Mouse (Mus musculus) liver, embryonic 14.5 days (tissue): Measurements from ENCODE around the gene Lpp. TPM values are rescaled to one million over a fixed set of nuclear protein-coding genes. Genes with fewer than 3 reads are reported as not detected.

ENCODE experiments used
- ATAC-seq: fragments of 200-750 bp; cut with Nextera tagmentation; 2 replicates; pipeline ENCODE4 v1.8.0; 2017; ENCODE audit warnings: moderate number of reproducible peaks, mild to moderate bottlenecking, moderate library complexity; ENCODE audit not compliant: insufficient read depth
- DNase-seq, 3 experiments: peaks; one replicate each; pipeline ENCODE4 v3.0.0-alpha.2; 2012 to 2013; ENCODE audit warnings: low read depth in 3 of 3, low spot score in 3 of 3
- H3K27ac ChIP-seq: fragments of 300-500 bp; sonication (generic); 2 replicates; pipeline ENCODE4 v1.5.1; 2014; ENCODE audit warnings: moderate library complexity, mild to moderate bottlenecking, control low read depth, inconsistent platforms
- H3K27me3 ChIP-seq: fragments of 300-500 bp; sonication (generic); 2 replicates; pipeline ENCODE4 v1.6.1; 2014; ENCODE audit warnings: mild to moderate bottlenecking, low read length, moderate library complexity; ENCODE audit not compliant: control insufficient read depth, insufficient read depth
- H3K36me3 ChIP-seq: fragments of 300-500 bp; sonication (generic); replicated peaks from 2 replicates; pipeline ENCODE4 v1.6.1; 2014; ENCODE audit warnings: low read depth; ENCODE audit not compliant: control insufficient read depth, insufficient read depth
- H3K4me1 ChIP-seq, 2 experiments: fragments of 200-500 bp in 1 of 2; fragments of 300-500 bp in 1 of 2; sonication (generic) in 1 of 2; replicated peaks; 2 replicates each; pipeline ENCODE4 v1.6.1; 2012 to 2014; ENCODE audit warnings: antibody characterized with exemption in 1 of 2, inconsistent platforms in 1 of 2, low read length in 1 of 2; ENCODE audit not compliant: control insufficient read depth in 2 of 2, insufficient read depth in 2 of 2
- H3K4me2 ChIP-seq: fragments of 300-500 bp; sonication (generic); 2 replicates; pipeline ENCODE4 v1.6.1; 2014; ENCODE audit warnings: low read depth, mild to moderate bottlenecking, control low read depth, moderate library complexity
- H3K4me3 ChIP-seq, 2 experiments: fragments of 200-500 bp in 1 of 2; fragments of 300-500 bp in 1 of 2; sonication (generic) in 1 of 2; 2 replicates each; pipeline ENCODE4 v1.5.1; 2012 to 2014; ENCODE audit warnings: low read depth in 2 of 2, low read length in 2 of 2, mild to moderate bottlenecking in 2 of 2, control low read depth in 1 of 2, inconsistent platforms in 1 of 2, moderate library complexity in 1 of 2; ENCODE audit not compliant: insufficient read depth in 1 of 2
- H3K9ac ChIP-seq: fragments of 300-500 bp; sonication (generic); replicated peaks from 2 replicates; pipeline ENCODE4 v1.6.1; 2014; ENCODE audit warnings: mild to moderate bottlenecking, control low read depth, moderate library complexity
- H3K9me3 ChIP-seq: fragments of 300-500 bp; sonication (generic); 2 replicates; pipeline ENCODE4 v1.6.1; 2016; ENCODE audit warnings: low read length, mixed read lengths; ENCODE audit not compliant: control insufficient read depth
- CTCF ChIP-seq: IDR thresholded peaks from 2 replicates; pipeline ENCODE4 v1.5.1; 2016; ENCODE audit warnings: antibody characterized with exemption, low read depth, control low read depth
- EP300 ChIP-seq: IDR thresholded peaks from 2 replicates; pipeline ENCODE4 v1.6.1; 2016; ENCODE audit warnings: antibody characterized with exemption, low read depth
- WGBS: fragments of 180-500 bp; shearing (Covaris S2); extraction: QIAGEN DNeasy Blood & Tissue Kit; methylation state at CpG from one replicate; pipeline ENCODE4 v1.1.7; 2014; ENCODE audit not compliant: insufficient replicate concordance; 5-methylcytosine and 5-hydroxymethylcytosine counted together
- polyA plus RNA-seq, 2 experiments: library from polyadenylated mRNA; depleted of rRNA in 1 of 2; stranded (reverse) in 1 of 2; unstranded in 1 of 2; fragments of >200 nt; fragmentation: Nextera tagmentation in 1 of 2; extraction: Ambion mirVana in 1 of 2; gene quantifications; 2 replicates each; pipeline versions ENCODE4 v1.2.1 to v1.2.3; 2012 to 2014

The Lpp gene
- polyA plus RNA-seq, 2 experiments, result 1.4 to 4.3 TPM

GRCm38 (mm10) chr16:24600260-24600948, 207.1 kb downstream of the Lpp start:
- Histone ChIP-seq H3K4me2 (no peak overlapping the region), H3K4me3 (no peak overlapping the region), H3K9me3 (no peaks in the 10 kb centered on the region), H3K27me3 (no peaks in the 10 kb centered on the region), H3K36me3 (no peaks in the 10 kb centered on the region), H3K4me1 (no peaks in the 10 kb centered on the region; a peak in 1 of 4 replicates), H3K9ac (no peak overlapping the region), H3K27ac (no peak overlapping the region)
- no peak for TF ChIP-seq EP300
- no peak for TF ChIP-seq CTCF
- WGBS, result 72% methylated on average over 14 of the region's 14 CpGs
- ATAC-seq (no peak), DNase-seq (no peak)

DNA sequence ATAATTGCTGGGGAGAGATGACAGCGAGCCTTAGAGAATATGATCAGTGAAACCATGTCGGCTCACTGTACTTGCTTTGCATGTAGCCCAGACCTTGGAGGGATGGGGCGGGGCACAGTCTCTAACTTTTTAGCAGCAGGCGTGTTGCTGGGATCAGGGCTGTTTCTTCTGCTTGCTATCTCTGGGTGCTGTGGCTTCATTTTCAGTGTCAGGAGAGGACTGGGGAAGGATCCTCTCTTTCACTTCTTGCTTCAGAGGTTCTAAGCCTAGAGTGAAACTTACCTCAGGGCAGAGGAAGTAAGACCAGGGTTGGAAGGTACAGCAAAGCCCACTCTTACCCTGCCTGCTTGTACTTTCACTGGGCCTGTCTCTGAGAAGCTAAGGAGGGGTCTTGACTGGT, 210.0 kb downstream of the Lpp start:
- no peak overlapping the region for H3K27ac ChIP-seq
- H3K9me3 ChIP-seq, result no peaks in the 10 kb centered on the region
- H3K4me3 ChIP-seq, result no peak overlapping the region
- no peak overlapping the region for H3K4me2 ChIP-seq
- TF ChIP-seq EP300 (no peak), CTCF (no peak)
- no peaks in the 10 kb centered on the region for H3K27me3 ChIP-seq
- no peaks in the 10 kb centered on the region; a peak in 1 of 4 replicates for H3K4me1 ChIP-seq
- H3K36me3 ChIP-seq, result no peaks in the 10 kb centered on the region
- H3K9ac ChIP-seq, result no peak overlapping the region
- ATAC-seq (no peak), DNase-seq (no peak)
- WGBS, result 45% methylated on average over 4 of the region's 4 CpGs

DNA sequence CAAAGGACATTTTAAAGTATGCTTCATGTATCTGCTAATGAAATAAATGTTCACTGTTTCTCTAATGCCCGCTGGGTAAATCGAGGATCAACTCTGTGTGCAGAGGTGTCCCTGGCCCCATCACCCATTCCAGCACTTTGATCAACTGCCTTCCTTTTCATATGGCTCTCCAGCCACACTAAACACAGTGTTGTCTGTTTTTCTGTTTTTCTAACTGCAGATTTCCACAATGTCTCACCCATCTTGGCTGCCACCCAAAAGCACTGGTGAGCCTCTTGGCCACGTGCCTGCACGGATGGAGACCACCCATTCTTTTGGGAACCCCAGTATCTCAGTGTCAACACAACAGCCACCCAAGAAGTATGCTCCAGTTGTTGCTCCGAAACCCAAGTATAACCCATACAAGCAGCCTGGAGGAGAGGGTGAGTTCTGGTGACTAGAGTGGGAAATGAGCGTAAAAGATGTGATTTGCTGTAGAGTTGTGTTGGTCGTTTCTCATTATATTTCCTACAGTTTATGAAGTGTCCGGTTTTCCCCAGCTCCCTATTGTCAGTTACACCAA, 214.7 kb downstream of the Lpp start:
- 73% methylated on average over 8 of the region's 8 CpGs for WGBS
- no peaks in the 10 kb centered on the region for H3K4me1 ChIP-seq
- ATAC-seq (no peak), DNase-seq (no peak)
- TF ChIP-seq CTCF (no peak), EP300 (no peak)
- no peak overlapping the region for H3K9ac ChIP-seq
- H3K4me3 ChIP-seq, result no peak overlapping the region
- no peaks in the 10 kb centered on the region for H3K27me3 ChIP-seq
- H3K36me3 ChIP-seq, result no peaks in the 10 kb centered on the region
- no peak overlapping the region for H3K4me2 ChIP-seq
- no peaks in the 10 kb centered on the region for H3K9me3 ChIP-seq
- H3K27ac ChIP-seq, result no peak overlapping the region

DNA sequence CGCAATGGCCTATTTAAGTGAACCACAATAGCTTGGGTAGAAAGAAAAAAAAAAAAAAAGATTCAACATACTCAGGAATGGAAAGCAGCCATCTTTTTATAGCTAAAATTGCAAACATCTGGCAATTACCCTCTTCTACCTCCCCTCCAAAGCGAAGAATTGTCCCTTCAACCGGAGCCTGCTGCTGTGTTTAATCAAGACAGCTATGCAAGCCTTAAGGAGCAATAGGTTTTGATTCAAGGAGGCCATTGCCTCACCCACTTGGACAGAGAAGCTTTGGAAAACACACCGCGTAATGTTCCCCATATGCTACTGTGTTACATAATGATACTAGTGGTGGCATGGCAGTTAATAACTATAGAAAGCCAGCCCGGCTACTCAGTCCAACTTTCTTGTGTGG, 226.2 kb downstream of the Lpp start:
- ATAC-seq (no peak), DNase-seq (no peak)
- 75% methylated on average over 6 of the region's 6 CpGs for WGBS
- Histone ChIP-seq H3K4me1 (peaks cover 0 to 3% of the 10 kb centered on the region in 2 experiments; a peak in 1 of 4 replicates), H3K36me3 (no peaks in the 10 kb centered on the region), H3K9ac (no peak overlapping the region), H3K4me3 (no peak overlapping the region), H3K27ac (no peak overlapping the region), H3K9me3 (no peaks in the 10 kb centered on the region), H3K4me2 (no peak overlapping the region), H3K27me3 (no peaks in the 10 kb centered on the region)
- TF ChIP-seq EP300 (no peak), CTCF (no peak)

DNA sequence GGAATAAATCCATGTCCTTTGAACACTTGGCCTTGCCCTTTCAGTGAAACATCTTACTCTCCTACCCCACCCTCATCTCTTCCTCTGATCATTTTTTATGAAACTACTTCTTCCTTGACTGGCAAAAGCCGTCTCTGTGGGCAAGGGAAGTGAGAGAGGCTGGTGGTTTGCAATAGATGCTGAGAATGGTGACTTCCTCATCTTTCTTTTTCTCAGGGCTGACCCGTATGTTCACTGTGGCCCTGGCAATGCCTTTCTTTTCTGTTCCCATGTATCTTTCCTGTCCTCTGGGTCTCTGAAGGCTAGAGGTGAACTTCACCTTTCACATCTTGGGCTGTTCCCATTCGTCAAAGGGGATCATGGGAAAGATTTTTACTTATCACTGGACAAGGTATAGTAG, 226.7 kb downstream of the Lpp start:
- Histone ChIP-seq H3K36me3 (no peaks in the 10 kb centered on the region), H3K4me3 (no peak overlapping the region), H3K27ac (no peak overlapping the region), H3K27me3 (no peaks in the 10 kb centered on the region), H3K4me2 (no peak overlapping the region), H3K9me3 (no peaks in the 10 kb centered on the region), H3K4me1 (peaks cover 0 to 3% of the 10 kb centered on the region in 2 experiments; a peak in 1 of 4 replicates), H3K9ac (no peak overlapping the region)
- ATAC-seq (no peak), DNase-seq (no peak)
- TF ChIP-seq CTCF (no peak), EP300 (no peak)
- WGBS, result 33% methylated on average over 3 of the region's 3 CpGs
